Mouse (Mus musculus) ES-Bruce4 (cell line): ENCODE results near the gene Prdm11.

ENCODE experiments used
- CTCF ChIP-seq: IDR thresholded peaks from one replicate; pipeline ENCODE4 v1.8.1; 2011; ENCODE audit warnings: low read depth, low read length
- EP300 ChIP-seq: IDR thresholded peaks from 2 replicates; pipeline ENCODE4 v1.6.1; 2011; ENCODE audit warnings: low read depth, low read length; ENCODE audit not compliant: insufficient read depth

DNA sequence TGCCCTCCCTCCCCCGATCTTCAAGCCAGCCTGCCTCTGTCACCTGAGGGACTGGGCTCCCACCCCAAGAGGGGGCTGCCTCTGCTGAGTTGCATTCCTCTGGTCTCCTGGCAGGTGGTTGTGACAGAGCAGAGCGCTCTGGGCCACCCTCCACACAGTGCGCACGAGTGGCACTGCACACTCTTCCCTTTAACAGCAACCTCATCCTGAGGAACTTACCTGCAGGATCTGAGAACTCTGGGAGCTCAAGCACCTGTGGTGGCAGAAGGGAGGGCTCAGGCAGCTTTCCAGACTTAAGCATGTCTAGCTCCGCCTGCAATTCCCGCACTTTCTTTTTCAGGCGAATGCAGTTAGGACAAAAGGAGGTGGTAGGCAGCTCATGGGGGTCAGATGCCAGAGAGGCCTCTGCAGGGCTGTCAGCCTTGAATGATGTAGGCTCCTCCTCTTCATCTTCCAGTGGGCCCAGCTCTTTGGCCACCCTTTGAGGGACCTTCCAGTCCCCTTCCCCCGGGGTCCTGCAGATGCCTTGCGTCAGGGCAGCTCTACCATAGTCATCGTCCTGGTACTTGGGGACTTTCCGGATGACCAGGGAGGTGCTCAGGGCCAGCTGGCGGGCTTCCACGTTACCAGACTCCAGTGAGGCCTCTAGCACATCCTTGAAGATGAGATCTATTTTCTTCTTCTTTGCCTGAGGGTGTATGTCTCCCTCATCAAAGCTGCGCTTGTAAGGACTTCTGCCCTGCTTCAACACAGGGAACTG lies 70.8 kb downstream of the Prdm11 start:
- no peak for TF ChIP-seq CTCF
- no peak for TF ChIP-seq EP300
